Mouse (Mus musculus): Measurements from ENCODE around the gene Dppa5a. TPM values are rescaled to one million over a fixed set of nuclear protein-coding genes. Genes with fewer than 3 reads are reported as not detected.
"Not testable (repeated sequence)": the region's sequence is repeated elsewhere in the genome, so short reads cannot be mapped to it uniquely, and the experiment has no call there.

Gene Dppa5a
- polyA plus RNA-seq, 1 experiment: 0.18 TPM

- no peak for DNase-seq (ENCODE audit: extremely low spot score in 1 of 2, low spot score in 1 of 2)
These were observed 2.0 kb downstream of the Dppa5a start for GRCm38 (mm10) chr9:78365850-78366544.

GRCm38 (mm10) chr9:78364701-78365100 lies 3.3 kb downstream of the Dppa5a start:
- no peak for DNase-seq (ENCODE audit: extremely low spot score in 1 of 2, low spot score in 1 of 2)

GRCm38 (mm10) chr9:78363374-78363773 lies 4.6 kb downstream of the Dppa5a start:
- no peak for DNase-seq (ENCODE audit: extremely low spot score in 1 of 2, low spot score in 1 of 2)

GRCm38 (mm10) chr9:78360484-78360872 lies 7.5 kb downstream of the Dppa5a start:
- no peak for DNase-seq (ENCODE audit: extremely low spot score in 1 of 2, low spot score in 1 of 2)

- no peak for DNase-seq (ENCODE audit: extremely low spot score in 1 of 2, low spot score in 1 of 2)
These were observed 8.1 kb downstream of the Dppa5a start for GRCm38 (mm10) chr9:78359750-78360483.

GRCm38 (mm10) chr9:78358053-78358452 lies 9.9 kb downstream of the Dppa5a start:
- DNase-seq (ENCODE audit: extremely low spot score in 1 of 2, low spot score in 1 of 2): peak; percentile 3 to 72

GRCm38 (mm10) chr9:78355611-78356010 lies 12.4 kb downstream of the Dppa5a start, which contains the start of gene Gsta2:
TSS of gene Gsta2 (minus strand) at chr9:78355788.
- DNase-seq (ENCODE audit: extremely low spot score in 1 of 2, low spot score in 1 of 2): no peak

GRCm38 (mm10) chr9:78354665-78355578 lies 13.1 kb downstream of the Dppa5a start:
- no peak for DNase-seq (ENCODE audit: extremely low spot score in 1 of 2, low spot score in 1 of 2)

GRCm38 (mm10) chr9:78351504-78352220 lies 16.3 kb downstream of the Dppa5a start:
- no peak for DNase-seq (ENCODE audit: extremely low spot score in 1 of 2, low spot score in 1 of 2)

- not testable (repeated sequence) for DNase-seq (ENCODE audit: extremely low spot score in 1 of 2, low spot score in 1 of 2)
These were observed 18.0 kb downstream of the Dppa5a start for GRCm38 (mm10) chr9:78350007-78350406.

GRCm38 (mm10) chr9:78349141-78349540 lies 18.8 kb downstream of the Dppa5a start:
- not testable (repeated sequence) for DNase-seq (ENCODE audit: extremely low spot score in 1 of 2, low spot score in 1 of 2)

GRCm38 (mm10) chr9:78348206-78349004 lies 19.6 kb downstream of the Dppa5a start:
- not testable (repeated sequence) for DNase-seq (ENCODE audit: extremely low spot score in 1 of 2, low spot score in 1 of 2)

GRCm38 (mm10) chr9:78347004-78347403 lies 21.0 kb downstream of the Dppa5a start:
- no peak for DNase-seq (ENCODE audit: extremely low spot score in 1 of 2, low spot score in 1 of 2)

GRCm38 (mm10) chr9:78345235-78345634 lies 22.7 kb downstream of the Dppa5a start:
- not testable (repeated sequence) for DNase-seq (ENCODE audit: extremely low spot score in 1 of 2, low spot score in 1 of 2)

GRCm38 (mm10) chr9:78343055-78343454 lies 24.9 kb downstream of the Dppa5a start:
- not testable (repeated sequence) for DNase-seq (ENCODE audit: extremely low spot score in 1 of 2, low spot score in 1 of 2)

GRCm38 (mm10) chr9:78342494-78342893 lies 25.5 kb downstream of the Dppa5a start:
- DNase-seq (ENCODE audit: extremely low spot score in 1 of 2, low spot score in 1 of 2): not testable (repeated sequence)

- peak in 1 of 2 experiments; percentile 27 for DNase-seq (ENCODE audit: extremely low spot score in 1 of 2, low spot score in 1 of 2)
These were observed 27.7 kb downstream of the Dppa5a start for GRCm38 (mm10) chr9:78340324-78340723.

- DNase-seq (ENCODE audit: extremely low spot score in 1 of 2, low spot score in 1 of 2): not testable (repeated sequence)
These were observed 30.9 kb downstream of the Dppa5a start for GRCm38 (mm10) chr9:78337050-78337449.

GRCm38 (mm10) chr9:78327289-78327688 lies 40.7 kb downstream of the Dppa5a start, which contains the start of gene Omt2b:
TSS of gene Omt2b (plus strand) at chr9:78327589.
- not testable (repeated sequence) for DNase-seq (ENCODE audit: extremely low spot score in 1 of 2, low spot score in 1 of 2)

All from frontal cortex, adult 2 months (tissue).